Mouse (Mus musculus) macrophage (primary cell): ENCODE measurements around the gene Spata2. TPM values are rescaled to one million over a fixed set of nuclear protein-coding genes. Genes with fewer than 3 reads are reported as not detected.
A peak's percentile ranks its signal among the peaks of the same experiment; 100 is the strongest.

Experiments used
- H3K27ac ChIP-seq: fragments of 350-480 bp; formaldehyde crosslinking; 2 replicates; pipeline ENCODE4 v1.9.0; 2021
- H3K36me3 ChIP-seq: fragments of 350-480 bp; formaldehyde crosslinking; 2 replicates; pipeline ENCODE4 v1.9.0; 2021; ENCODE audit errors: inconsistent target
- H3K4me3 ChIP-seq: fragments of 350-480 bp; formaldehyde crosslinking; 2 replicates; pipeline ENCODE4 v1.9.0; 2021; ENCODE audit errors: inconsistent target
- H3K79me2 ChIP-seq: fragments of 350-480 bp; formaldehyde crosslinking; 2 replicates; pipeline ENCODE4 v1.9.0; 2021; ENCODE audit errors: inconsistent target
- WGBS: methylation state at CpG from one replicate; pipeline ENCODE4 v1.1.7; 2026; ENCODE audit warnings: inconsistent platforms; ENCODE audit not compliant: missing documents; 5-methylcytosine and 5-hydroxymethylcytosine counted together
- polyA plus RNA-seq: library from polyadenylated mRNA; stranded (reverse); fragments of 250-400 nt; gene quantifications from 3 replicates; pipeline ENCODE4 v1.2.4, GENCODE M21; 2018; ENCODE audit warnings: inconsistent platforms

The Spata2 gene
- polyA plus RNA-seq, 1 experiment from 2014 or later, result 11.7 TPM

- Histone ChIP-seq H3K36me3 (peaks cover 44% of the 10 kb centered on the region), H3K4me3 (no peak overlapping the region), H3K79me2 (peaks cover 46% of the 10 kb centered on the region), H3K27ac (no peak overlapping the region)
- WGBS, result 100% methylated on average over 1 of the region's 1 CpGs
Measured at GRCm38 (mm10) chr2:167479501-167479900, 13.2 kb downstream of the Spata2 start.

- 73% methylated on average over 2 of the region's 2 CpGs for WGBS
- Histone ChIP-seq H3K36me3 (peaks cover 44% of the 10 kb centered on the region), H3K4me3 (no peak overlapping the region), H3K27ac (no peak overlapping the region), H3K79me2 (peaks cover 33% of the 10 kb centered on the region; the same call in 1 of the 2 replicates)
Measured at GRCm38 (mm10) chr2:167478128-167478527, 14.6 kb downstream of the Spata2 start.

DNA sequence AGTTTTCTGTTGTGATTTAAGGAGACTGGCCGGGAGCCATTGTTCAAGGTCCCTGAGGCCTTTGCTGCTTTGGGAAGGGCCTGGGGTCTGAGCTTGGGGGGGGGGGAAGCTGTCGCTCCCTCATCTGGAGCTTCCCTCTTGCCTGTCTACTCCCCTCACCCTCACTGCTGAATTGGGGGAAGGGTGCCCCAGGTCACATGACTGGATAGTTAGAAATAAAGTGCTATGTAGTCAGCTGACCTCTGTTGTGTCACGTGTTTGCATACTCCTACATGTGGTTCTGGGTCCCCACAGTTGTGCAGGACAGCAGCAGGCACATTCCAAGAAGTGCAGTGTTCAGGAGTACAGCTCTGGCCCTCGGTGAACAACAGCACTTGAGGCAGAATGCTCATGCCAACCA lies 15.9 kb downstream of the Spata2 start:
- WGBS, result 45% methylated on average over 4 of the region's 4 CpGs
- H3K27ac ChIP-seq, result peak overlapping the region; percentile 68
- H3K36me3 ChIP-seq, result peaks cover 45% of the 10 kb centered on the region; the same call in 1 of the 2 replicates
- H3K4me3 ChIP-seq, result no peak overlapping the region
- peaks cover 21% of the 10 kb centered on the region; the same call in 1 of the 2 replicates for H3K79me2 ChIP-seq

DNA sequence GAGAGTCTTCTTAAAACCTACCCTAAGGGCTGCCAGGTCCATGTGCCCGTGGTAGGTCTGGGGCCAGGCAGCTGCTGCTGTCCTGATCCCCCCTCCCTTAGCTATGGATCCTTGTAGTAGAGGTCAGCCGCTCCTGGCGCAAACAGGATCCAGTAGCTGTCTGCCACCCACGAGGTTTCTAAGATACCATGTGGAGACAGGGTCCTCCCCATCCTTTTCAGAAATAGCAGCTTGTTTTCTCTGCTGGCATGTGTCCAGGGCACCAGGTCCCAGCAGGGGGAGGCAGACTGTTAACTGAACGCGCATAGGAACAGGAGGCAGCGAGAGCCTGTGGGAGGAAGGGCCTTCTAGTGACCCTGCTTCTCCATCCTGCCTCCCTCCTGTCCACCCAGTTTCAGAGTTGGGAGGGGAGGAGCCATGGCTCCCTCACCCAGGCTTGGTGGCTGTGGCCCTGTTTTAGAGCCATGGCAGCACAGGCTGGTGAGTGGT lies 16.4 kb downstream of the Spata2 start:
- Histone ChIP-seq H3K36me3 (peaks cover 47% of the 10 kb centered on the region; the same call in 1 of the 2 replicates), H3K79me2 (peaks cover 21% of the 10 kb centered on the region; the same call in 1 of the 2 replicates), H3K4me3 (no peak overlapping the region), H3K27ac (peak overlapping the region; percentile 68)
- WGBS, result 53% methylated on average over 7 of the region's 7 CpGs

DNA sequence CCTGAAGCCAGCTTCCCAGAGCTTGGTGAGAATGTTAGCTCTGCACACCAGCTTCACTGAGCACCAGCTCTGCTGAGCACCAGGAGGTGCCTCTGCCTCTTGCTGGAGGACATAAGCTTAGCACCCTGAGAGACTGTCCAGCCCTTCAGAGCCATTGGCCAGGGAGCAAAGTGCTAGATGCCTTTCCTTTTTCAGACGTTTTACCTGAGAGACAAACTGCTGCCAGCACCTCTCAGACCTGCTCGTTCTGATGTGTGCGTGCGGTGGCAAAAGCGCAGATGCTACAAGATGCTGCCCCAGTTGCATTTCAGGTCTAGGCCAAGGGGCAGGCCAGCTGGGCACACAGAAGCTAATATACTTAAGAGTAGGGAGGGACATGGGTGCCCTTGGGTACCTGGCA lies 17.1 kb downstream of the Spata2 start:
- 91% methylated on average over 5 of the region's 5 CpGs for WGBS
- Histone ChIP-seq H3K36me3 (peaks cover 48% of the 10 kb centered on the region; the same call in 1 of the 2 replicates), H3K79me2 (peaks cover 14% of the 10 kb centered on the region; the same call in 1 of the 2 replicates), H3K4me3 (no peak overlapping the region), H3K27ac (no peak overlapping the region)

- Histone ChIP-seq H3K27ac (no peak overlapping the region), H3K4me3 (no peak overlapping the region), H3K79me2 (peaks cover under 1% of the 10 kb centered on the region; the same call in 1 of the 2 replicates), H3K36me3 (peaks cover 51% of the 10 kb centered on the region; the same call in 1 of the 2 replicates)
- WGBS, result 88% methylated on average over 6 of the region's 6 CpGs
Measured at GRCm38 (mm10) chr2:167474218-167474617, 18.5 kb downstream of the Spata2 start.

DNA sequence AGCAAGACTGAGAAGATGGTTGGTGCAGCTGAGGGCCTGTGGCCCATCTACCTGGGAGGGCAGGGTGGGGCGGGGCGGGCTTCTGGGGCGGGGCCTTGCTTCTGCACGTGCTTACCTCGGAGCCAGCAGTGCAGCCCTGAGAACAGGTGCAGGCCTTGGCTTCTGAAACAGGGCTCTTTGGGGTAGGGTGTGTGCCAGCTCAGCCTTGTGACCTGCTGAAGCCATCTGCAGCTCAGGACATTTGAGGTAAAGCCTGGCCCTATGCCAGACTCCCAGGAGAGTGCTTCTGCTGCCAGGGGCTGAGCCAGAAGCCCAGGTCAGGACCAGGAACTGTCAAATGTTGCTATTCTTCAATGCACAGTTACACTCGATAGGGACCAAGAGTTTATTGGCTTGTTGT lies 21.1 kb downstream of the Spata2 start:
- no peaks in the 10 kb centered on the region for H3K79me2 ChIP-seq
- 97% methylated on average over 5 of the region's 6 CpGs for WGBS
- no peak overlapping the region for H3K4me3 ChIP-seq
- no peak overlapping the region for H3K27ac ChIP-seq
- peaks cover 51% of the 10 kb centered on the region; the same call in 1 of the 2 replicates for H3K36me3 ChIP-seq

DNA sequence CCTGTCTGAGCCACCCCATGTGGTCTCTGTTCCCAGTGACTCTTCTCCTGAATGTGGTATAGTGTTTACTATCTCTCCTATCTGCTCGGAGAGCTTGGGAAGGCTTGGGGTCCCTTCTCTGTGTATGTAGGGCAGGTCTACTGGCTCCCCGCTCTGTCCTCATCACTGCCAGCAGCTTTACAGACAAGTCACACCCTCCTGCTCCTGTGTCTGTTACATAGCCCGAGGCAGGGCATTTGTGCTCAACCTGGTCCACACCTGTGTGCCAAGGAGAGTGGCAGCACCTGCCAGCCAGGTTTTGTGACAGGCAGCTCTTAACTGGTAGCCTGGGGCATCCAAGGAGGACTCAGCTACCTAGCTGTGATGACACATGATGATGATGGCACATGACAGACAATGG lies 22.1 kb downstream of the Spata2 start:
- Histone ChIP-seq H3K36me3 (peaks cover 53% of the 10 kb centered on the region; the same call in 1 of the 2 replicates), H3K79me2 (no peaks in the 10 kb centered on the region), H3K4me3 (no peak overlapping the region), H3K27ac (no peak overlapping the region)
- 93% methylated on average over 3 of the region's 3 CpGs for WGBS

GRCm38 (mm10) chr2:167468444-167468843 lies 24.2 kb downstream of the Spata2 start:
- Histone ChIP-seq H3K4me3 (no peak overlapping the region), H3K27ac (peak overlapping the region; percentile 86), H3K79me2 (no peaks in the 10 kb centered on the region), H3K36me3 (peaks cover 38% of the 10 kb centered on the region; the same call in 1 of the 2 replicates)
- 96% methylated on average over 6 of the region's 6 CpGs for WGBS

GRCm38 (mm10) chr2:167467214-167467613 lies 25.5 kb downstream of the Spata2 start:
- peak overlapping the region; percentile 86 for H3K27ac ChIP-seq
- H3K79me2 ChIP-seq, result no peaks in the 10 kb centered on the region
- 24% methylated on average over 4 of the region's 5 CpGs for WGBS
- H3K36me3 ChIP-seq, result peaks cover 29% of the 10 kb centered on the region; the same call in 1 of the 2 replicates
- H3K4me3 ChIP-seq, result no peak overlapping the region

GRCm38 (mm10) chr2:167465951-167466350 lies 26.7 kb downstream of the Spata2 start:
- Histone ChIP-seq H3K27ac (peak overlapping the region; percentile 86), H3K79me2 (no peaks in the 10 kb centered on the region), H3K4me3 (no peak overlapping the region), H3K36me3 (peaks cover 21% of the 10 kb centered on the region; the same call in 1 of the 2 replicates)
- WGBS, result 94% methylated on average over 3 of the region's 3 CpGs

DNA sequence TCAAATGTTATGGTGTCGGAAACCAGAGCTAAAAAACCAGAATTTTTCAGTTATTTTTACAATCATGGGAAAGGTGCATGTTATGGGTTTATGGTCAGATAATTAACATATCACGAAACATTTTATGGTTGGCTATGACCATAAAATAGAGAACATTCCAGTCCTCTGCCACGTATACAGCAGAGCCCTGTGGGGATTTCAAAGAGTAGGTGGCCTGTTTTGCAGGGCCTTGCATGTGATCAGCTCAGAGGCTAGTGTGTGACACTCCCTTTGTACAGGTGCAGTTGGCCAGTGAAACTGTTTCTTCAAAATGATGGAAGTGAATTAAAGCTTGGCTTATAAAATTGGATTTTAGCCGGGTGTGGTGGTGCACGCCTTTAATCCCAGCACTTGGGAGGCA lies 28.9 kb downstream of the Spata2 start:
- Histone ChIP-seq H3K36me3 (peaks cover 18% of the 10 kb centered on the region; the same call in 1 of the 2 replicates), H3K27ac (no peak overlapping the region), H3K4me3 (no peak overlapping the region), H3K79me2 (no peaks in the 10 kb centered on the region)
- 98% methylated on average over 5 of the region's 5 CpGs for WGBS

GRCm38 (mm10) chr2:167462954-167463353 lies 29.7 kb downstream of the Spata2 start:
- H3K36me3 ChIP-seq, result peaks cover 18% of the 10 kb centered on the region; the same call in 1 of the 2 replicates
- WGBS, result 63% methylated on average over 6 of the region's 6 CpGs
- H3K27ac ChIP-seq, result no peak overlapping the region
- H3K79me2 ChIP-seq, result no peaks in the 10 kb centered on the region
- no peak overlapping the region for H3K4me3 ChIP-seq

DNA sequence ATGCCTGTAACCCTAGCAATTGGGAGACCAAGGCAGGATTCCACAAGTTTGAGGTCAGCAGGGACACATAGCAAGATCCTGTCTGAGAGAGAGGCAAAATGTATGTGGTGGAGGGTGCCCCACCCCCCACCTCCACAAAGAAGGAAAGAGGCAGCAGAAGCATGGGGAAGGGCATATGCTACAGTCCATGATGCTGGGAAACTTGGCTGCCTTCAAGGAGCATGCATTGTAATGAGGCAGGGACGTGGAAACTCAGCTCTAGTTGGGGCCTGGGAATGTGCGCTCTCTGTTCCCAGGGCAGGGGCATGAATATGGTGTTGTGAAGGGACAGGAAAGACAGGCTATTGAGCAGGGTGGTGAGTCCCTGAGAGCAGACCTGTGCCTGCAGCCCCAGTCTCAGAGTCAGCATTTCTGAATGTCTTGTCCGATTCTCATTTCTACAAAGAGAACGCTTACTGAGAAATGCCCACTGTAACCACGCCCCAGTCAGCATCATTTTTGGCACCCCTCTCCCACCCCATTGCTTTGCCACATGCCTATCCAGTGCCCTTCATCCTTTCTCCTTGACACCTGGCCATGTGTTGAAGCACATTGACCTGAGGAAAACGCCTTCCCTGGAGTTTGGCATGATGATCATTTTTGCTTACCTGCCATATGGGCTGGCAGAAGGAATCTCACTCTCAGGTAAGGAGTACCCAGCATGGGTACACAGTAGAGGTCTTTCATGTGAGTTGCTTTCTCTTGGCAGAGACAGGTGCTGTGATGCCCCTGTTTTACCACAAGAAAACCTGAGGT lies 33.4 kb downstream of the Spata2 start:
- Histone ChIP-seq H3K36me3 (peaks cover 19% of the 10 kb centered on the region; the same call in 1 of the 2 replicates), H3K27ac (no peak overlapping the region), H3K79me2 (no peaks in the 10 kb centered on the region), H3K4me3 (no peak overlapping the region)
- 98% methylated on average over 6 of the region's 6 CpGs for WGBS

- Histone ChIP-seq H3K36me3 (peaks cover 27% of the 10 kb centered on the region; the same call in 1 of the 2 replicates), H3K4me3 (no peak overlapping the region), H3K27ac (no peak overlapping the region), H3K79me2 (no peaks in the 10 kb centered on the region)
- WGBS, result 96% methylated on average over 3 of the region's 3 CpGs
Measured at GRCm38 (mm10) chr2:167458548-167458947, 34.1 kb downstream of the Spata2 start.
